10 mouse cellular contexts compared by ENCODE assay signal in the genomic region with DNA sequence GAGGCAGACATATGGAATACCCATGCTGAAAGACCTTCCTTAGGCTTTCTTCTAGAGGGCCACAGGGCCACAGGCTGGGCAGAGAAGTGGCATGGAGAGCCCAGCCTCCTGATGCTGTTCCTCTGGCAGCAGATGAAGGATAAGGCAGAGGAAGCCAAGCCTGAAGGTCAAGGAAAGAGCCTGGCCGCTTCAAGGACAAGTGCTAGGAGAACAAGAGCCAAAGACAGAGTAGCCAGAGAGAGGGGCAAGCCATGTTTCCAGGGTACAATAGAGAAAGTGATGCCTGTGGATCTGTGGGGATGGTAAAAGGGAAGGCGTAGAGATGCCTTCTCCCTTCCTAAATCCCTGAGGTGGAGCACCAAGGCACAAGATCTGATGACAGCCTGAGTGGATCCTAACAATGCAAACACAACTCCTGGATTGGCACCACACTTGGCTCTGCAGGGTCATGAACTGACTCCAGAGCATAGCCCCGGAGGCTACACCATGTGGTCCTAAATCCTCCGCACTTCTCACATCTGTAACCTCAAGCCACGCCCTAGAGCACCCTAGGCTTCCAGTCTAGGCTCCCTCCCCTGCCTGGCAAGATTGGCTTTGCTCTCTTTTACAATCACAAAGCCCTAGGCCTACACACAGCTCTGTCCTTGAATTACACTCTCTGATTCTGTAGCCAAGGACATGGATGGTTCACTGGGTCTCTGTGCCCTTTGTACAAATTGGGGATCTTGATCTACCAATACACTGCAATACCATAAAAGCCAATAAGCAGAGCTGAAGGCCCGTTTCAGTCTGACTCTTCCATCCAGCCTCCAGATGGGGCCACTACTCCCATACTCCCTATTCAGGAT.
DNase-seq lines count a peak whose midpoint lies in the region; ATAC-seq and TF ChIP-seq lines count a peak whose summit lies in the region.
"Had no signal": no experiment of that assay in that cellular context is flagged by ENCODE, and none has a peak within 500 bp of the region (broad histone marks: within the 10 kb centered on the region; RNA-seq: fewer than 3 reads in every experiment).

No protein-coding gene starts in this region.

- H3K36me3 ChIP-seq in kidney, adult 2 months (ENCODE audit: control insufficient read depth, insufficient read depth, low read length) = no peaks in the 10 kb centered on the region
- H3K36me3 ChIP-seq in midbrain, embryonic 12.5 days = 0 out of 2 replicates have a peak, but pooled peaks cover 4% of the 10 kb centered on the region

- H3K27me3 ChIP-seq in kidney, adult 2 months (replicated peaks; ENCODE audit: control insufficient read depth, insufficient read depth, low read length) = no peaks in the 10 kb centered on the region
- no peaks in the 10 kb centered on the region for H3K27me3 ChIP-seq in midbrain, embryonic 12.5 days

- H3K4me1 ChIP-seq in kidney, adult 2 months (ENCODE audit: control insufficient read depth, insufficient read depth, low read length) = peaks cover 34% of the 10 kb centered on the region
- H3K4me1 ChIP-seq in midbrain, embryonic 12.5 days = peaks cover 67% of the 10 kb centered on the region

- no peaks in the 10 kb centered on the region for H3K9me3 ChIP-seq in midbrain, embryonic 12.5 days

- DNase-seq in adrenal gland, adult 2 months = peak; percentile 73
- no peak for DNase-seq in adrenal gland, postnatal 36 days
- DNase-seq in kidney, adult 2 months = peak; percentile 65
- DNase-seq in kidney, postnatal 14 days = no peak
- peak; percentile 56 for DNase-seq in fat pad, adult 2 months (ENCODE audit: extremely low read depth, low read depth, low spot score)
- no peak for DNase-seq in thymus, postnatal 14 days
- DNase-seq: right cerebral cortex, postnatal 14 days had no signal

- no peak overlapping the region for H3K4me3 ChIP-seq in kidney, adult 2 months (ENCODE audit: insufficient read depth, low read depth, low read length)
- H3K4me3 ChIP-seq in midbrain, embryonic 12.5 days = no peak overlapping the region

- no peak for ATAC-seq in midbrain, embryonic 12.5 days (ENCODE audit: low FRiP score, low read depth)
- ATAC-seq in granulocyte monocyte progenitor cell, adult 5-6 weeks (replicated peaks; ENCODE audit: poor library complexity, severe bottlenecking) = no peak

- no peak overlapping the region for H3K4me2 ChIP-seq in midbrain, embryonic 12.5 days (replicated peaks)

- peak overlapping the region; percentile 26 for H3K27ac ChIP-seq in kidney, adult 2 months (ENCODE audit: insufficient read depth, low read depth, low read length)
- peak overlapping the region; percentile 79 for H3K27ac ChIP-seq in midbrain, embryonic 12.5 days (replicated peaks)
- H3K27ac ChIP-seq: macrophage had no signal

- 63% methylated on average over 6 of the region's 6 CpGs for WGBS in kidney, adult 2 months
- WGBS in midbrain, embryonic 12.5 days = 57% methylated on average over 6 of the region's 6 CpGs

- no peak for TF ChIP-seq CTCF in kidney, adult 2 months (conservative IDR thresholded peaks at IDR 0.05; ENCODE audit: insufficient read depth, insufficient read length, low read depth, low read length)

- no peak for TF ChIP-seq POLR2A in kidney, adult 2 months (IDR thresholded peaks at IDR 0.05; ENCODE audit: low read depth, low read length)

- H3K9ac ChIP-seq in midbrain, embryonic 12.5 days (replicated peaks) = no peak overlapping the region

Comparison
In these comparisons a context has a peak if more than half of its experiments do, and no peak if none do; other contexts are left out.
1. DNase-seq: peak in adrenal gland, adult 2 months (single experiment), kidney, adult 2 months (single experiment) and fat pad, adult 2 months (single experiment); none in adrenal gland, postnatal 36 days (0 of 2), kidney, postnatal 14 days (single experiment) and thymus, postnatal 14 days (single experiment).